Mouse (Mus musculus): ENCODE measurements at regions not wholly inside any gene's neighbourhood (a gene's known extent, or its start where the extent isn't known, plus 50 kb on each side); places are given as distances from the start of the nearest gene placed in this dataset.

DNA sequence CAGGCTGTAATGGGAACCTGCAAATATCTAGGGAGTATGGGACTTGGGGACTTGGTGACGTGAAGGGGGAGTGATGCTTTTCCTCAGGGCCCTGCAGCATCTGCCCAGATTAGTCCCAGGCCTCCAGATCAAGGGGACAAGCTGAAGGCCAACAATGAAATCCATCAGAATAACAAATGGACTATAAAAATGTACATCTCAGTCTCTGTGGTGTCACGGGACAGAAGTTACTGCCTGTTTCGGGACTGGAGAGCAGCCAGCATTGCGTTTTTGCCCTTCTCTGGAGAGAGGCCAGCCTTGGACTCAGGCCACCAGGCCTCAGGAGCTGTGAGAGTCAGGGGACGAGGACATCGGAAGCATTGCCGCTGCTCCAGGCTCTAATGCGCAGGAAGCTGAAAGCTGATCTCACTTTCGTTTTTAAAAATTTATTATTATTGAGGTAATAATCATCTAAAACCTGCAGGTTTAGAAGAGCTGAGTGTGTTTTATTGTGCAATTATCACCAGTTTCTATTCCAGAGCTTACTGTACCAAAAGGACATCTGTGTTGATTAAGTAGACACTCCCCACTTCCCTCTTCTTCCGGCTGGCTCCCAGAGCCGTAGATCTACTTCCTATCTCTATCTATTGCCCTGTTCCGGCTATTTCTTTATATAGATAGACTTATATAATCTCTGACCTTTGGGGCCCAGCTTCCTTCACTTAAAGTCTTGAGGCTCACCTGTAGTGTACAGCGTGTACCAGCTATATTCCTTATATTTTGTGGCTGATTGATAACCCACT, 403.0 kb upstream of the Gm6657 start:
- no peak for TF ChIP-seq CTCF (conservative IDR thresholded peaks at IDR 0.05; ENCODE audit: low read length)
- TF ChIP-seq NANOG (IDR thresholded peaks at IDR 0.05; ENCODE audit: borderline replicate concordance, low read length) = no peak
- no peak for TF ChIP-seq POU5F1 (IDR thresholded peaks at IDR 0.05; ENCODE audit: borderline replicate concordance, low read length)

Data from E14TG2a.4 (cell line).